ENCODE assay signal across 17 mouse cellular contexts in genomic region chr1:155320091-155320833, GRCm38 (mm10).
DNase-seq lines count a peak whose midpoint lies in the region; ATAC-seq and TF ChIP-seq lines count a peak whose summit lies in the region.
"Had no signal": no experiment of that assay in that cellular context is flagged by ENCODE, and none has a peak within 500 bp of the region (broad histone marks: within the 10 kb centered on the region; RNA-seq: fewer than 3 reads in every experiment).

No protein-coding gene starts in this region.

- DNase-seq in forebrain, embryonic 10.5 days (ENCODE audit: extremely low spot score, low spot score): no peak
- peak; percentile 60 for DNase-seq in brain, embryonic 14.5 days (ENCODE audit: low read depth)
- no peak for DNase-seq in liver, embryonic 11.5 days (ENCODE audit: low spot score)
- DNase-seq in spleen, postnatal 4 days (ENCODE audit: low spot score in 2 of 2): no peak
- no peak for DNase-seq in left cerebral cortex, postnatal 10 days (ENCODE audit: extremely low spot score in 1 of 2, low spot score in 2 of 2)
- DNase-seq in frontal cortex, adult 2 months (ENCODE audit: extremely low spot score in 1 of 2, low spot score in 1 of 2): no peak
- DNase-seq: cerebellum, adult 9-10 months; gastrocnemius, postnatal 14 days; kidney, adult 8-10 months; layer of hippocampus, adult 9-11 months; lung, adult 18-20 months; lung, postnatal 4 days had no signal

- no peak overlapping the region for H3K4me3 ChIP-seq in forebrain, embryonic 12.5 days (replicated peaks)
- H3K4me3 ChIP-seq in forebrain, embryonic 10.5 days: no peak overlapping the region
- no peak overlapping the region for H3K4me3 ChIP-seq in liver, embryonic 11.5 days (ENCODE audit: low read depth, low read length)
- H3K4me3 ChIP-seq in midbrain, embryonic 12.5 days: no peak overlapping the region
- H3K4me3 ChIP-seq: embryonic facial prominence, embryonic 10.5 days; heart, embryonic 12.5 days; myocyte had no signal

- 53% methylated on average over 7 of the region's 7 CpGs for WGBS in forebrain, embryonic 12.5 days
- 80% methylated on average over 7 of the region's 7 CpGs for WGBS in forebrain, embryonic 10.5 days
- WGBS in liver, embryonic 11.5 days: 43% methylated on average over 7 of the region's 7 CpGs
- WGBS in midbrain, embryonic 12.5 days: 50% methylated on average over 7 of the region's 7 CpGs

- no peaks in the 10 kb centered on the region for H3K9me3 ChIP-seq in forebrain, embryonic 12.5 days
- no peaks in the 10 kb centered on the region for H3K9me3 ChIP-seq in forebrain, embryonic 10.5 days
- no peaks in the 10 kb centered on the region for H3K9me3 ChIP-seq in liver, embryonic 11.5 days (ENCODE audit: control insufficient read depth, low read length)
- no peaks in the 10 kb centered on the region for H3K9me3 ChIP-seq in midbrain, embryonic 12.5 days
- H3K9me3 ChIP-seq: embryonic facial prominence, embryonic 10.5 days; heart, embryonic 12.5 days had no signal

- no peak for TF ChIP-seq POLR2A in brain, embryonic 14.5 days (IDR thresholded peaks at IDR 0.05; ENCODE audit: borderline replicate concordance, extremely low read depth, insufficient read depth, insufficient read length, poor library complexity, severe bottlenecking)

- H3K27ac ChIP-seq in forebrain, embryonic 12.5 days: 0 out of 2 replicates have a peak overlapping the region, but pooled peaks have one; percentile 65
- H3K27ac ChIP-seq in forebrain, embryonic 10.5 days: no peak overlapping the region
- no peak overlapping the region for H3K27ac ChIP-seq in liver, embryonic 11.5 days (ENCODE audit: low read depth, low read length)
- H3K27ac ChIP-seq in midbrain, embryonic 12.5 days (replicated peaks): peak overlapping the region; percentile 75
- H3K27ac ChIP-seq: embryonic facial prominence, embryonic 10.5 days had no signal

- H3K4me2 ChIP-seq in forebrain, embryonic 12.5 days: no peak overlapping the region
- H3K4me2 ChIP-seq in liver, embryonic 11.5 days: peak overlapping the region; percentile 41
- H3K4me2 ChIP-seq in midbrain, embryonic 12.5 days (replicated peaks): no peak overlapping the region
- H3K4me2 ChIP-seq: heart, embryonic 12.5 days had no signal

- peak; percentile 72 for ATAC-seq in forebrain, embryonic 12.5 days (ENCODE audit: low FRiP score)
- ATAC-seq in liver, embryonic 11.5 days (replicated peaks; ENCODE audit: low FRiP score): peak; percentile 90
- ATAC-seq in midbrain, embryonic 12.5 days (ENCODE audit: low FRiP score, low read depth): no peak

- H3K9ac ChIP-seq in forebrain, embryonic 12.5 days: no peak overlapping the region
- H3K9ac ChIP-seq in liver, embryonic 11.5 days (ENCODE audit: low read depth, low read length): no peak overlapping the region
- no peak overlapping the region for H3K9ac ChIP-seq in midbrain, embryonic 12.5 days (replicated peaks)
- H3K9ac ChIP-seq: heart, embryonic 12.5 days had no signal

- intact Hi-C loops in left cerebral cortex, postnatal 10 days (cut with DNase I): no loop called here

- peaks cover 5% of the 10 kb centered on the region; the same call in 1 of the 2 replicates for H3K4me1 ChIP-seq in forebrain, embryonic 12.5 days
- H3K4me1 ChIP-seq in forebrain, embryonic 10.5 days: peaks cover 8% of the 10 kb centered on the region; the same call in 1 of the 2 replicates
- peaks cover 16% of the 10 kb centered on the region for H3K4me1 ChIP-seq in liver, embryonic 11.5 days (replicated peaks; ENCODE audit: control insufficient read depth, insufficient read depth, low read length)
- peaks cover 11% of the 10 kb centered on the region; the same call in 1 of the 2 replicates for H3K4me1 ChIP-seq in midbrain, embryonic 12.5 days
- H3K4me1 ChIP-seq: heart, embryonic 12.5 days had no signal

- no peak for TF ChIP-seq CTCF in brain, embryonic 14.5 days (IDR thresholded peaks at IDR 0.05; ENCODE audit: borderline replicate concordance, extremely low read depth, insufficient read depth, insufficient read length)

- no peaks in the 10 kb centered on the region for H3K27me3 ChIP-seq in forebrain, embryonic 12.5 days
- H3K27me3 ChIP-seq in forebrain, embryonic 10.5 days (ENCODE audit: poor library complexity, severe bottlenecking): no peaks in the 10 kb centered on the region
- no peaks in the 10 kb centered on the region for H3K27me3 ChIP-seq in liver, embryonic 11.5 days (replicated peaks; ENCODE audit: control insufficient read depth, insufficient read depth, low read length)
- H3K27me3 ChIP-seq in midbrain, embryonic 12.5 days: no peaks in the 10 kb centered on the region
- H3K27me3 ChIP-seq: heart, embryonic 12.5 days had no signal

- H3K36me3 ChIP-seq in forebrain, embryonic 12.5 days (replicated peaks): no peaks in the 10 kb centered on the region; the same call in 1 of the 2 replicates
- no peaks in the 10 kb centered on the region; the same call in 1 of the 2 replicates for H3K36me3 ChIP-seq in forebrain, embryonic 10.5 days (replicated peaks)
- H3K36me3 ChIP-seq in liver, embryonic 11.5 days (ENCODE audit: control insufficient read depth, insufficient read depth, low read length): no peaks in the 10 kb centered on the region
- no peaks in the 10 kb centered on the region for H3K36me3 ChIP-seq in midbrain, embryonic 12.5 days
- H3K36me3 ChIP-seq: embryonic facial prominence, embryonic 10.5 days had no signal

Comparison
In these comparisons a context has a peak if more than half of its experiments do, and no peak if none do; other contexts are left out.
1. H3K27ac ChIP-seq: peak in forebrain, embryonic 12.5 days (single experiment) and midbrain, embryonic 12.5 days (single experiment); none in forebrain, embryonic 10.5 days (single experiment) and liver, embryonic 11.5 days (single experiment).